ENCODE assay signal across 25 mouse cellular contexts in the genomic region with DNA sequence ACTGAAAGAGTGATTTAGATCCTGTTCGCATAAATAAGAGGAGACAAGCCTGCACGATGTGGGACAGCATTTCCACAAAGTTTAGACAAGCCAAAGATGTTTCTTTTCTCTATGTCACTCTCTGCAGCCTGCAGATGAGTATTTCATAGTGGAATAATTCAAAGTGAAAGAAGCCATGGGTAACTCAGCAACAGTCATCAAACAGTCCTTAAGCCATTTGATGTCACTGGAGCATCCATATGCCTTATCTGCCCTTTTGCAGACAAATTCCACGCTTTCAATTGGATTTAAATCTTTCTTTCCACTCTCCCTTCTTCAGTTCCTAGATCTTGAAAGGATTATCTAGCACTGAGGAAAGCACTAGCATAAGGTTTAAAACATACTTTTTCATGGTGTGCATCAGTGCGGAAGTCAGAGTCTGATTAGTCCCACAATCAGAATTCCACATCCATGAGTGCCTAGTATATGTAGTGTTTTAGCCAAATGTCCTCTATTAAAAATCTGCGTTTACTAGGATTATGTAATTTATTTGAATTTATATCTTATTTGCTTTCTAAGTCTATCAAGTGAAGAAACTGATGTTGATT.
A peak's percentile ranks its signal among the peaks of the same experiment; 100 is the strongest.
DNase-seq lines count a peak whose midpoint lies in the region; ATAC-seq and TF ChIP-seq lines count a peak whose summit lies in the region.
"Had no signal": no experiment of that assay in that cellular context is flagged by ENCODE, and none has a peak within 500 bp of the region (broad histone marks: within the 10 kb centered on the region; RNA-seq: fewer than 3 reads in every experiment).

No protein-coding gene starts in this region.

- H3K27ac ChIP-seq in midbrain, embryonic 10.5 days (replicated peaks) = no peak overlapping the region
- no peak overlapping the region for H3K27ac ChIP-seq in midbrain, postnatal 0 days (ENCODE audit: low read depth, low read length)
- no peak overlapping the region for H3K27ac ChIP-seq in midbrain, embryonic 13.5 days
- no peak overlapping the region for H3K27ac ChIP-seq in midbrain, embryonic 15.5 days
- H3K27ac ChIP-seq in hindbrain, embryonic 11.5 days (ENCODE audit: low read depth, low read length) = no peak overlapping the region
- H3K27ac ChIP-seq in hindbrain, embryonic 16.5 days (ENCODE audit: low read depth, low read length) = no peak overlapping the region
- H3K27ac ChIP-seq: embryonic facial prominence, embryonic 10.5 days; embryonic facial prominence, embryonic 12.5 days; forebrain, embryonic 13.5 days; forebrain, embryonic 15.5 days had no signal

- H3K4me3 ChIP-seq in midbrain, embryonic 10.5 days = no peak overlapping the region
- H3K4me3 ChIP-seq in midbrain, postnatal 0 days (ENCODE audit: low read depth, low read length) = no peak overlapping the region
- no peak overlapping the region for H3K4me3 ChIP-seq in midbrain, embryonic 13.5 days (replicated peaks)
- no peak overlapping the region for H3K4me3 ChIP-seq in midbrain, embryonic 15.5 days
- H3K4me3 ChIP-seq in hindbrain, embryonic 11.5 days (ENCODE audit: low read depth, low read length) = no peak overlapping the region
- no peak overlapping the region for H3K4me3 ChIP-seq in hindbrain, embryonic 16.5 days (ENCODE audit: low read length)
- H3K4me3 ChIP-seq: embryonic facial prominence, embryonic 10.5 days; embryonic facial prominence, embryonic 12.5 days; forebrain, embryonic 13.5 days; forebrain, embryonic 15.5 days had no signal

- H3K36me3 ChIP-seq in midbrain, embryonic 10.5 days = no peaks in the 10 kb centered on the region
- no peaks in the 10 kb centered on the region for H3K36me3 ChIP-seq in midbrain, postnatal 0 days (ENCODE audit: insufficient read depth, low read length)
- H3K36me3 ChIP-seq in midbrain, embryonic 13.5 days = no peaks in the 10 kb centered on the region
- no peaks in the 10 kb centered on the region for H3K36me3 ChIP-seq in midbrain, embryonic 15.5 days (replicated peaks)
- no peaks in the 10 kb centered on the region for H3K36me3 ChIP-seq in hindbrain, embryonic 11.5 days (ENCODE audit: control insufficient read depth, insufficient read depth, low read length)
- H3K36me3 ChIP-seq in hindbrain, embryonic 16.5 days (ENCODE audit: control insufficient read depth, insufficient read depth, low read length) = no peaks in the 10 kb centered on the region
- H3K36me3 ChIP-seq: embryonic facial prominence, embryonic 10.5 days; embryonic facial prominence, embryonic 12.5 days; forebrain, embryonic 15.5 days; G1E had no signal

- no peaks in the 10 kb centered on the region for H3K27me3 ChIP-seq in midbrain, embryonic 10.5 days (ENCODE audit: low read depth, poor library complexity, severe bottlenecking)
- no peaks in the 10 kb centered on the region for H3K27me3 ChIP-seq in midbrain, postnatal 0 days (ENCODE audit: insufficient read depth, low read length)
- no peaks in the 10 kb centered on the region for H3K27me3 ChIP-seq in midbrain, embryonic 13.5 days
- H3K27me3 ChIP-seq in midbrain, embryonic 15.5 days (replicated peaks) = no peaks in the 10 kb centered on the region
- no peaks in the 10 kb centered on the region for H3K27me3 ChIP-seq in hindbrain, embryonic 11.5 days (ENCODE audit: control insufficient read depth, insufficient read depth, low read length)
- H3K27me3 ChIP-seq in hindbrain, embryonic 16.5 days (replicated peaks; ENCODE audit: control insufficient read depth, insufficient read depth, low read length) = no peaks in the 10 kb centered on the region
- H3K27me3 ChIP-seq: CH12.LX; embryonic facial prominence, embryonic 12.5 days; forebrain, embryonic 13.5 days; forebrain, embryonic 15.5 days; Patski had no signal

- no peak for ATAC-seq in midbrain, postnatal 0 days (ENCODE audit: low FRiP score)
- peak; percentile 67 for ATAC-seq in midbrain, embryonic 13.5 days
- ATAC-seq in midbrain, embryonic 15.5 days (replicated peaks) = peak; percentile 45; the same call in 1 of the 2 replicates
- ATAC-seq in hindbrain, embryonic 11.5 days (ENCODE audit: low FRiP score) = no peak
- ATAC-seq in hindbrain, embryonic 16.5 days = no peak
- ATAC-seq: activated CD4-positive, CD25-positive, alpha-beta regulatory T cell, adult 4 months; CD4-positive, CD25-positive, alpha-beta regulatory T cell, adult 4 months; forebrain, embryonic 13.5 days; forebrain, embryonic 15.5 days; Patski had no signal

- no peaks in the 10 kb centered on the region for H3K9me3 ChIP-seq in midbrain, embryonic 10.5 days (replicated peaks)
- no peaks in the 10 kb centered on the region for H3K9me3 ChIP-seq in midbrain, postnatal 0 days (ENCODE audit: low read length)
- no peaks in the 10 kb centered on the region for H3K9me3 ChIP-seq in midbrain, embryonic 13.5 days
- H3K9me3 ChIP-seq in midbrain, embryonic 15.5 days = no peaks in the 10 kb centered on the region
- H3K9me3 ChIP-seq in hindbrain, embryonic 11.5 days (ENCODE audit: control insufficient read depth, low read length) = no peaks in the 10 kb centered on the region
- no peaks in the 10 kb centered on the region for H3K9me3 ChIP-seq in hindbrain, embryonic 16.5 days (ENCODE audit: control insufficient read depth, low read length)
- H3K9me3 ChIP-seq: embryonic facial prominence, embryonic 10.5 days; embryonic facial prominence, embryonic 12.5 days; forebrain, embryonic 13.5 days; forebrain, embryonic 15.5 days; G1E had no signal

- no peak overlapping the region for H3K4me2 ChIP-seq in midbrain, postnatal 0 days (ENCODE audit: low read depth, low read length, poor library complexity, severe bottlenecking)
- no peak overlapping the region for H3K4me2 ChIP-seq in midbrain, embryonic 13.5 days (replicated peaks)
- no peak overlapping the region for H3K4me2 ChIP-seq in midbrain, embryonic 15.5 days
- H3K4me2 ChIP-seq in hindbrain, embryonic 11.5 days (replicated peaks; ENCODE audit: low read depth, low read length) = no peak overlapping the region
- no peak overlapping the region for H3K4me2 ChIP-seq in hindbrain, embryonic 16.5 days (ENCODE audit: low read length)
- H3K4me2 ChIP-seq: embryonic facial prominence, embryonic 12.5 days; forebrain, embryonic 13.5 days; forebrain, embryonic 15.5 days had no signal

- H3K9ac ChIP-seq in midbrain, postnatal 0 days (replicated peaks; ENCODE audit: low read length, poor library complexity, severe bottlenecking) = no peak overlapping the region
- no peak overlapping the region for H3K9ac ChIP-seq in midbrain, embryonic 13.5 days (replicated peaks)
- H3K9ac ChIP-seq in midbrain, embryonic 15.5 days = no peak overlapping the region
- no peak overlapping the region for H3K9ac ChIP-seq in hindbrain, embryonic 11.5 days (ENCODE audit: low read depth, low read length)
- no peak overlapping the region for H3K9ac ChIP-seq in hindbrain, embryonic 16.5 days (ENCODE audit: low read depth, low read length)
- H3K9ac ChIP-seq: embryonic facial prominence, embryonic 12.5 days; forebrain, embryonic 13.5 days; forebrain, embryonic 15.5 days had no signal

- TF ChIP-seq CTCF in midbrain, postnatal 0 days (IDR thresholded peaks at IDR 0.05) = no peak

- 46% methylated on average over 5 of the region's 5 CpGs for WGBS in midbrain, embryonic 10.5 days
- WGBS in midbrain, postnatal 0 days = 27% methylated on average over 5 of the region's 5 CpGs
- 35% methylated on average over 5 of the region's 5 CpGs for WGBS in midbrain, embryonic 13.5 days
- 32% methylated on average over 5 of the region's 5 CpGs for WGBS in midbrain, embryonic 15.5 days
- WGBS in hindbrain, embryonic 11.5 days = 87% methylated on average over 5 of the region's 5 CpGs
- WGBS in hindbrain, embryonic 16.5 days = 73% methylated on average over 5 of the region's 5 CpGs

- peak; percentile 11 for DNase-seq in midbrain, embryonic 10.5 days (ENCODE audit: low spot score)
- no peak for DNase-seq in midbrain, postnatal 0 days (ENCODE audit: low spot score)
- DNase-seq in retina, postnatal 1 day = peak; percentile 2
- no peak for DNase-seq in retina, embryonic 14.5 days (ENCODE audit: low spot score)
- no peak for DNase-seq in hindbrain, embryonic 11.5 days (ENCODE audit: low spot score)
- DNase-seq: adrenal gland, postnatal 10 days; adrenal gland, postnatal 25 days; B cell, adult 2 months; cerebellum, adult 11-12 months; cerebellum, adult 2 months; cerebellum, adult 9-10 months; cerebellum, postnatal 10 days; cerebellum, postnatal 25 days had no signal

- peaks cover 9% of the 10 kb centered on the region for H3K4me1 ChIP-seq in midbrain, embryonic 10.5 days
- H3K4me1 ChIP-seq in midbrain, postnatal 0 days (ENCODE audit: insufficient read depth, low read length) = no peaks in the 10 kb centered on the region
- no peaks in the 10 kb centered on the region for H3K4me1 ChIP-seq in midbrain, embryonic 13.5 days (replicated peaks)
- H3K4me1 ChIP-seq in midbrain, embryonic 15.5 days = peaks cover 5% of the 10 kb centered on the region; the same call in 1 of the 2 replicates
- H3K4me1 ChIP-seq in hindbrain, embryonic 11.5 days (replicated peaks; ENCODE audit: control insufficient read depth, insufficient read depth, low read length) = no peaks in the 10 kb centered on the region
- no peaks in the 10 kb centered on the region for H3K4me1 ChIP-seq in hindbrain, embryonic 16.5 days (ENCODE audit: control insufficient read depth, insufficient read depth, low read depth, low read length)
- H3K4me1 ChIP-seq: embryonic facial prominence, embryonic 10.5 days; embryonic facial prominence, embryonic 12.5 days; forebrain, embryonic 13.5 days; forebrain, embryonic 15.5 days had no signal

Comparison
In these comparisons a context has a peak if more than half of its experiments do, and no peak if none do; other contexts are left out.
1. DNase-seq: peak in midbrain, embryonic 10.5 days (single experiment) and retina, postnatal 1 day (single experiment); none in midbrain, postnatal 0 days (single experiment), retina, embryonic 14.5 days (single experiment) and hindbrain, embryonic 11.5 days (single experiment).
2. ATAC-seq: peak in midbrain, embryonic 13.5 days (single experiment) and midbrain, embryonic 15.5 days (single experiment); none in midbrain, postnatal 0 days (single experiment), hindbrain, embryonic 11.5 days (single experiment) and hindbrain, embryonic 16.5 days (single experiment).